Mouse (Mus musculus) left cerebral cortex, adult 6 months (tissue): ENCODE data around the gene Ociad1. TPM values are rescaled to one million over a fixed set of nuclear protein-coding genes. Genes with fewer than 3 reads are reported as not detected.

Source experiments
- long read RNA-seq, 2 experiments: library from polyadenylated mRNA; unstranded; transcript quantifications; one replicate each; pipeline ENCODE4 v2.0.0; 2019 to 2020
- polyA plus RNA-seq: library from polyadenylated mRNA; unstranded; fragments of <200 nt; fragmentation: Nextera tagmentation; gene quantifications from 2 replicates; pipeline ENCODE4 v1.2.3, GENCODE M21; 2021

The Ociad1 gene
- 744 and 763 TPM in 2 replicates for polyA plus RNA-seq
- long read RNA-seq, experiment 1, transcript Ociad1-204 (8 exons, 1,139 nt): minor isoform, 91 of 1,124 reads
- long read RNA-seq, experiment 1, transcript Ociad1-202 (8 exons, 1,311 nt): minor isoform, 370 of 1,124 reads
- long read RNA-seq, experiment 1, transcript Ociad1-201 (9 exons, 1,523 nt): major isoform, 565 of 1,124 reads
- long read RNA-seq, experiment 1, partial matches to known transcripts: 14 of 1,124 reads
- long read RNA-seq, experiment 1, other reads (novel, unspliced or antisense): 84 of 1,124 reads
- long read RNA-seq, experiment 2, transcript Ociad1-201 (9 exons, 1,523 nt): major isoform, 294 of 740 reads
- long read RNA-seq, experiment 2, transcript Ociad1-202 (8 exons, 1,311 nt): minor isoform, 272 of 740 reads
- long read RNA-seq, experiment 2, transcript Ociad1-204 (8 exons, 1,139 nt): minor isoform, 77 of 740 reads
- long read RNA-seq, experiment 2, partial matches to known transcripts: 43 of 740 reads
- long read RNA-seq, experiment 2, other reads (novel, unspliced or antisense): 53 of 740 reads

DNA sequence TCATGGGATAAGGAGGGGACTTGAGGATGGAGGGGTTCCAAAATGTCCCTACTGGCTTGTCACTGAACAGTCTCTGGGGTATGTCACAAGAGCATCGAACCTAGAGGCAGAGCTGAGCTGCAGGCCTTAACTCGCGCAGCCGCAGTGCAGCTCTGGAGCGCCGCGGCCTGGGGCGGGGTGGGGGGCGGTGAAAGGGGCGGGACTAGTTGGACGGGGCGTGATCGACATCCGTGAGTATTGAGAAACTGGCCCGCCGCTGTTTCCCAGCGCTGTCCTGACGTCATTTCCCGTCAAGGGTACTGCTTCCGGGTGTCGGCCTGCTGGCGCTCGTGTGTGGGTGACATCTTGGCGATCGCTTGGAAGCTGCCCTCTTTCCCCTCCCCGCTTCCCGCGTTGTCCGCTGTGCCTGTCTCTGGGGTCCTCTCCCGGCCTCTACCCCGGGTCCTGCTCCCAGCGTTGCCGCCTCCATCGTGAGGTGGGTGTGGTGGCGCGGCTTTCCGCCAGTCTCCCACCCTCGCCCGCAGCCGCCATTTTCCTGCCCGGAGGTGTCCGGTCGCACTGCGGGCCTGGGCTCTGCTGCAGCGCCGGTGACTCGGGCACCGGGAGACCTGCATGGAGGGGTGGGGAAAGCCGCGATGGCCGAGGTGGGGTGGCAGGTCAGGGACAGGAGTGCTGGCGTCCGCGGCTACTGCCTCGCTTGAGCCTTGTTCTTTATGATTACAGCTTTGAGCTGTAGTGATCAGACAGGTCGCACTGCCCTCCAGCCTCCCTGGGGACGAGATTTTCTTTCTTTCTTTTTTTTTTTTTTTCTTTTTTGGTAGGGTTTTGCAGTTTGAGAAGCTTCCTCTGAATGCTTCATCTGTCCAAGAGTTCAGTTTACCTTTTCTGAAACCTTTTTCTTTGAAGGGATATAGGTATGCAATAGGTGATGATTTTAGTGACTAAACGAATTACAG, at the start of gene Ociad1:
TSS of gene Ociad1 (plus strand) at position 283 of the 956 bp plus-strand sequence.

DNA sequence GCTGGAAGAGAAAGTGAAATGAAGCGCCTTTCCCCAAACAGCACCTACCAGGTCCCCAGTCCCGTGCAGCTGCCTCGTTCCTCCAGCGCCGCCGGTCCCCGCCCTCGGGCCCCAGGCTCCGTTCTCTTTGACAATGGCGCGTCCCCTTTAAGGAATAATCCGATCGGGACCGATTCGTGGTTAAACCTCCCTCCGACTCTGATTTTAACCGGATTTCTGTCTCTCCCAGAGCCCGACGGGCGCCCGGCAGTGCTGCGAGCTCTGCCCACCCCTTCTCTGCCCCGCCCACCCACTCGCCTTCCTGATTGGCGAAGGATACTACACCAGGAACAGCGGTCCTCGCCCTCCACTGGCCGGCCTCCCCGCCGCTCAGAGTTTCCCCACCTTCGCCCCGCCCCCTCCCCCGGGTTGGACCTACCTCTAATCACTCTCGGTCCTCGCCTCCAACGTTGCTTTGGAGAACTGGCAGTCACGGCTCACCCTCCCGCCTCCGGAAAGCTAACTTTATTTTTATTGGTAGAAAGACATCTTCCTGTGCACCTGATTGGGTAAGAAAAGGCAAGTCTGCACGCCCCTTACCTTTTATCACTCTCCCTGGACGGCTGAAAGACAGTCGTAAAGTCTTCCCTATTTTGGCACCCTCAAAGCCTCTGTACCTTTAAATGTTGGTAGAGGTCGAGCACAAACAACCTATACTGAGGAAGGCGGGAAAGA, 36.1 kb upstream of the Ociad1 start, which contains the start of gene Fryl:
TSS of gene Fryl (minus strand) at position 268 of the 714 bp plus-strand sequence.

GRCm38 (mm10) chr5:73340723-73341235, 48.2 kb downstream of the Ociad1 start, which contains the start of gene Ociad2:
TSS of gene Ociad2 (minus strand) at chr5:73341028.

Other genes starting within 250 kb of the Ociad1 start
- 9.6 and 11.1 TPM in 2 replicates for gene Fryl, start 36.2 kb upstream of the Ociad1 start, polyA plus RNA-seq
- 93.0 and 99.0 TPM in 2 replicates for gene Ociad2, start 48.2 kb downstream of the Ociad1 start, polyA plus RNA-seq
- 1.1 and 1.3 TPM in 2 replicates for gene Cwh43, start 113.3 kb downstream of the Ociad1 start, polyA plus RNA-seq
- 29.4 and 42.9 TPM in 2 replicates for gene Dcun1d4, start 188.2 kb downstream of the Ociad1 start, polyA plus RNA-seq